Mouse (Mus musculus): Measurements from ENCODE around the gene Mef2d.

DNA sequence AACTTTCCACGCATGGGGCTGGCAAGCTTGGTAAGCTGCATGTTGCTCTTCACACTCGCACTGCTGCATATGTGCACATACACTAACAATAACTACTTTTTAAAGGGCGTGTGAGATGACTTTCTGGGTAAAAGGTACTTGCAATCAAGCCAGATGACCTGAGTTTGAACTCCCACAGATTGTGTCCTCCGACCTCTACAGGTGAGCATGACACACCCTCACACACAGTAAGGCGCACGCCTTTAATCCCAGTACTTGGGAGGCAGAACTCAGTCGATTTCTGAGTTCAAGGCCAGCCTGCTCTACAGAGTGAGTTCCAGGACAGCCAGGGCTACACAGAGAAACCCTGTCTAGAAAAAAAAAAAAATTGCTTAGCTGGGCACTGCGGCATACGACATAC, 5.8 kb upstream of the Mef2d start:
- TF ChIP-seq CTCF (IDR thresholded peaks at IDR 0.05; ENCODE audit: borderline replicate concordance, control insufficient read depth, extremely low read depth, insufficient read depth, low read length, poor library complexity) = no peak
- TF ChIP-seq POLR2A (IDR thresholded peaks at IDR 0.05; ENCODE audit: control insufficient read depth, extremely low read depth, insufficient read depth, low read length, poor library complexity) = no peak

Data from thymus, adult 2 months (tissue).